Mouse (Mus musculus): Measurements from ENCODE around the gene 6430548M08Rik.

DNA sequence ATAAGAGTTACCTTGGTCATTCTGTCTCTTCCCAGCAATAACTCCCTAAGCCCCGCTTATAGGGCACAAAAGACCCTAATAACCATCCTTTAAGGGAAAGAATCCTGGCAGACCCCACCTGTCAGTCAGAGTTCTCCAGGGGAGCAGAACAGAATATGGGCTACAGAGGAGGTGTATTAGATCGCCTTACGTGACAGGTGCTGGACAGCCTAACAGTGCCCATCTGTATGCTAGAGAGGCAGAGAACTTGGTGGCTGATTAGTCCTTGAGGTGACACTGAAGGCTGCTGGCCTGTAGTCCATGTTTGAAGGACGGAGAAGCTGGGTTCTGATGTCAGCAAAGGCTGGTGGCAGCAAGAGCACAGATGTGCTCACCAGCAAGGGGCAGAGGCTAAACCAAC lies 3.0 kb upstream of the 6430548M08Rik start:
- TF ChIP-seq CTCF (conservative IDR thresholded peaks at IDR 0.05; ENCODE audit: insufficient read depth, insufficient read length, low read depth, low read length) = no peak
- no peak for TF ChIP-seq POLR2A (IDR thresholded peaks at IDR 0.05; ENCODE audit: low read depth, low read length)
